Mouse (Mus musculus): ENCODE data around the gene Dvl1. TPM values are rescaled to one million over a fixed set of nuclear protein-coding genes. Genes with fewer than 3 reads are reported as not detected.

Dvl1 gene
- total and polyA plus RNA-seq, 2 experiments from 2014 or later, result 2.8 to 76.4 TPM

GRCm38 (mm10) chr4:155848434-155849095 lies 1.4 kb downstream of the Dvl1 start:
- Histone ChIP-seq H3K9me3 (replicated peaks; ENCODE audit: control insufficient read depth, low read length) (no peaks in the 10 kb centered on the region), H3K27ac (ENCODE audit: low read depth) (no peak overlapping the region), H3K36me3 (replicated peaks; ENCODE audit: control insufficient read depth, insufficient read depth, low read length) (no peaks in the 10 kb centered on the region), H3K4me3 (ENCODE audit: low read depth, low read length) (peak overlapping the region; percentile 63), H3K4me1 (ENCODE audit: control insufficient read depth, insufficient read depth) (peaks cover 16% of the 10 kb centered on the region), H3K9ac (replicated peaks; ENCODE audit: low read depth, low read length) (0 out of 2 replicates have a peak overlapping the region, but pooled peaks have one; percentile 80), H3K4me2 (ENCODE audit: low read depth, low read length) (peak overlapping the region; percentile 74), H3K27me3 (ENCODE audit: control insufficient read depth, insufficient read depth, low read length) (no peaks in the 10 kb centered on the region)
- TF ChIP-seq CTCF (IDR thresholded peaks at IDR 0.05; ENCODE audit: low read depth) (no peak), EP300 (IDR thresholded peaks at IDR 0.05; ENCODE audit: low read depth) (no peak)
- DNase-seq (ENCODE audit: low spot score) (peak; percentile 4), ATAC-seq (ENCODE audit: insufficient read depth, low read depth) (no peak)
- 65% methylated on average over 7 of the region's 7 CpGs for WGBS

- no peak overlapping the region for H3K27ac ChIP-seq (ENCODE audit: low read depth)
- no peak overlapping the region for H3K9ac ChIP-seq (replicated peaks; ENCODE audit: low read depth, low read length)
- no peaks in the 10 kb centered on the region for H3K9me3 ChIP-seq (replicated peaks; ENCODE audit: control insufficient read depth, low read length)
- H3K4me1 ChIP-seq (ENCODE audit: control insufficient read depth, insufficient read depth), result peaks cover 16% of the 10 kb centered on the region
- no peak overlapping the region for H3K4me2 ChIP-seq (ENCODE audit: low read depth, low read length)
- ATAC-seq (ENCODE audit: insufficient read depth, low read depth) (no peak), DNase-seq (ENCODE audit: low spot score) (peak; percentile 2)
- H3K36me3 ChIP-seq (replicated peaks; ENCODE audit: control insufficient read depth, insufficient read depth, low read length), result peaks cover 3% of the 10 kb centered on the region; the same call in 1 of the 2 replicates
- H3K27me3 ChIP-seq (ENCODE audit: control insufficient read depth, insufficient read depth, low read length), result no peaks in the 10 kb centered on the region
- TF ChIP-seq EP300 (IDR thresholded peaks at IDR 0.05; ENCODE audit: low read depth), result no peak
- TF ChIP-seq CTCF (IDR thresholded peaks at IDR 0.05; ENCODE audit: low read depth), result no peak
- no peak overlapping the region for H3K4me3 ChIP-seq (ENCODE audit: low read depth, low read length)
- 87% methylated on average over 2 of the region's 2 CpGs for WGBS
Observed at GRCm38 (mm10) chr4:155849391-155849790, 2.2 kb downstream of the Dvl1 start.

GRCm38 (mm10) chr4:155849792-155850451 lies 2.7 kb downstream of the Dvl1 start:
- H3K4me1 ChIP-seq (ENCODE audit: control insufficient read depth, insufficient read depth), result peaks cover 16% of the 10 kb centered on the region
- DNase-seq (ENCODE audit: low spot score) (no peak), ATAC-seq (ENCODE audit: insufficient read depth, low read depth) (no peak)
- TF ChIP-seq CTCF (IDR thresholded peaks at IDR 0.05; ENCODE audit: low read depth) (no peak), EP300 (IDR thresholded peaks at IDR 0.05; ENCODE audit: low read depth) (no peak)
- H3K4me2 ChIP-seq (ENCODE audit: low read depth, low read length), result no peak overlapping the region
- no peaks in the 10 kb centered on the region for H3K9me3 ChIP-seq (replicated peaks; ENCODE audit: control insufficient read depth, low read length)
- no peaks in the 10 kb centered on the region for H3K27me3 ChIP-seq (ENCODE audit: control insufficient read depth, insufficient read depth, low read length)
- H3K9ac ChIP-seq (replicated peaks; ENCODE audit: low read depth, low read length), result no peak overlapping the region
- WGBS, result 81% methylated on average over 3 of the region's 3 CpGs
- H3K36me3 ChIP-seq (replicated peaks; ENCODE audit: control insufficient read depth, insufficient read depth, low read length), result peaks cover 8% of the 10 kb centered on the region
- H3K4me3 ChIP-seq (ENCODE audit: low read depth, low read length), result no peak overlapping the region
- H3K27ac ChIP-seq (ENCODE audit: low read depth), result no peak overlapping the region

GRCm38 (mm10) chr4:155851368-155851767 lies 4.2 kb downstream of the Dvl1 start:
- Histone ChIP-seq H3K9me3 (replicated peaks; ENCODE audit: control insufficient read depth, low read length) (no peaks in the 10 kb centered on the region), H3K27me3 (ENCODE audit: control insufficient read depth, insufficient read depth, low read length) (no peaks in the 10 kb centered on the region), H3K4me2 (ENCODE audit: low read depth, low read length) (no peak overlapping the region), H3K4me3 (ENCODE audit: low read depth, low read length) (no peak overlapping the region), H3K36me3 (replicated peaks; ENCODE audit: control insufficient read depth, insufficient read depth, low read length) (peaks cover 23% of the 10 kb centered on the region), H3K27ac (ENCODE audit: low read depth) (no peak overlapping the region), H3K4me1 (ENCODE audit: control insufficient read depth, insufficient read depth) (peaks cover 16% of the 10 kb centered on the region), H3K9ac (replicated peaks; ENCODE audit: low read depth, low read length) (no peak overlapping the region)
- DNase-seq (ENCODE audit: low spot score), result no peak
- no peak for TF ChIP-seq EP300 (IDR thresholded peaks at IDR 0.05; ENCODE audit: low read depth)
- no peak for ATAC-seq (ENCODE audit: insufficient read depth, low read depth)
- WGBS, result 88% methylated on average over 3 of the region's 3 CpGs

GRCm38 (mm10) chr4:155851951-155852411 lies 4.8 kb downstream of the Dvl1 start:
- no peak overlapping the region for H3K4me3 ChIP-seq (ENCODE audit: low read depth, low read length)
- no peak for ATAC-seq (ENCODE audit: insufficient read depth, low read depth)
- H3K9ac ChIP-seq (replicated peaks; ENCODE audit: low read depth, low read length), result no peak overlapping the region
- peaks cover 29% of the 10 kb centered on the region for H3K36me3 ChIP-seq (replicated peaks; ENCODE audit: control insufficient read depth, insufficient read depth, low read length)
- H3K27ac ChIP-seq (ENCODE audit: low read depth), result no peak overlapping the region
- H3K4me2 ChIP-seq (ENCODE audit: low read depth, low read length), result no peak overlapping the region
- peaks cover 12% of the 10 kb centered on the region for H3K4me1 ChIP-seq (ENCODE audit: control insufficient read depth, insufficient read depth)
- no peaks in the 10 kb centered on the region for H3K27me3 ChIP-seq (ENCODE audit: control insufficient read depth, insufficient read depth, low read length)
- no peak for DNase-seq (ENCODE audit: low spot score)
- TF ChIP-seq CTCF (IDR thresholded peaks at IDR 0.05; ENCODE audit: low read depth), result no peak
- no peak for TF ChIP-seq EP300 (IDR thresholded peaks at IDR 0.05; ENCODE audit: low read depth)
- no peaks in the 10 kb centered on the region for H3K9me3 ChIP-seq (replicated peaks; ENCODE audit: control insufficient read depth, low read length)
- WGBS, result 61% methylated on average over 2 of the region's 2 CpGs
